Mouse (Mus musculus): ENCODE results near the gene Slc35a3. TPM values are rescaled to one million over a fixed set of nuclear protein-coding genes. Genes with fewer than 3 reads are reported as not detected.
"Not testable (repeated sequence)": the region's sequence is repeated elsewhere in the genome, so short reads cannot be mapped to it uniquely, and the experiment has no call there.

Slc35a3 gene
- total RNA-seq, 2 experiments from 2014 or later, result 6.9 to 7.0 TPM

DNA sequence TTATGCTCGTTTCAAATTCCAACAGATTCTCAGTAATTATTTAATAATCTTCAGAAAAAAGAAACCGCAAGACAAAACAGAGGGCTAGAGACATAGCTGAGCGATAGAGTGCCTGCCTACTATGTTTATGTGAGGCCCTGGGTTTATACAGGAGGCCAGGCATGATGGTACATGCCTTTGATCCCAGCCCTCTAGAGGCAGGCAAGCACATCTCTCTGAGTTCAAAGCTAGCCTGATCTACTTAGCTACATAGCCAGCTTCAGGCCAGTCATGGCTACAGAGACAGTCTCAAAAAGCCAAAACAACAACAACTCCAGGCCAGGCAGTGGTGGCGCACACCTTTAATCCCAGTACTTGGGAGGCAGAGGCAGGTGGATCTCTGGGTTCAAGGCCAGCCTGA is 11.0 kb downstream of the Slc35a3 start:
- DNase-seq, result no peak

DNA sequence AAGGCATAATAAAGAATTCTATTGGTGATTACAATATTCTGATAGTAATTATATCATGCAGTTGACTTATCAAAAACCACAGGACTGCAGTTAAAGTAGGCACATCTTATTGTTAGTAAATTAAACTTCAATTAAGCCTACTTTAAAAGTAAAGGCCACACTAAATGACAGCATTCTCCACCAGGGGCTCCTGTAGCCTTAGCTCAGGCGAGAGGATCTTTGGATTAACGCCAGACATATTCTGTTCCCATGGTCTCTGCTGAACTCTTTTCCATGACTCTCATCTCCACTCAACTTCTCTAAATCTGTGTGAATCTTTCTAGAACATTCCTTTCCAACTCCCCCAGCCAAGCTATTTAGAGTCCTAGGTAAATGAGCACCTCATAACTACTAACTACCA is 13.8 kb downstream of the Slc35a3 start:
- DNase-seq, result no peak

DNA sequence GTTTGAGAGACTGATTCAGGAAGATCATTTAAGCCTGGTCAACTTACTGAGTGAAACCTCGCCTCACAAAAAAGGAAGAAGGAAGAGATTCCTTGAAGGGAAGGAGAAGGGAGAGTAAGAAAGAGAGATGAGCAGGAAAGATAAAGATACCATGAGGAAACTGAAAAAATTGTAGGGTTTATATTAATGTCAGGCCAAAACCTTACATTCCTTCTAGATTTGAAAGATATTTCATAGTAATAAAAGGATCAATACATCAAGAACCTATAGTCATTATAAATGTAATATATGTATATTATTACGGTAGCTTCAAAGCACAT is 17.0 kb downstream of the Slc35a3 start:
- no peak for DNase-seq

- DNase-seq, result no peak
Observed at GRCm38 (mm10) chr3:116694955-116695665, 17.5 kb downstream of the Slc35a3 start.

DNA sequence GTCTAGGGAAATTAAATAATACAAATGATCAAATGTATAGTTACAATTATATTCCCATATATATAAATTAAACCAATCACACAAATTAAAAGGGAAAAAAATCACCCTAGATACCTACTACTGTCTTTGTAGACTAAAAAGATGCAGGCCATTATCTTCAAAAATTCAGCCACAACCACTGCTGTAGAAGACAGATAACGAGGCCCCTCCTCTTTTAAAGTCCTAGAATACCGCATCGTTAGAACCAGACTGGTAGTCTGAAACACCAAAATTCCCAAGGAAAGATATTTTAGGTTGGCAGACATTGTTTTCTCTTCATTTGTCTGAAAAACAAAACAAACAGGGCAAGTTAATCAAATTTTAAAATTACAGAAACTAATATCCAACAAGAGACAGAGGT is 18.3 kb downstream of the Slc35a3 start:
- no peak for DNase-seq

DNA sequence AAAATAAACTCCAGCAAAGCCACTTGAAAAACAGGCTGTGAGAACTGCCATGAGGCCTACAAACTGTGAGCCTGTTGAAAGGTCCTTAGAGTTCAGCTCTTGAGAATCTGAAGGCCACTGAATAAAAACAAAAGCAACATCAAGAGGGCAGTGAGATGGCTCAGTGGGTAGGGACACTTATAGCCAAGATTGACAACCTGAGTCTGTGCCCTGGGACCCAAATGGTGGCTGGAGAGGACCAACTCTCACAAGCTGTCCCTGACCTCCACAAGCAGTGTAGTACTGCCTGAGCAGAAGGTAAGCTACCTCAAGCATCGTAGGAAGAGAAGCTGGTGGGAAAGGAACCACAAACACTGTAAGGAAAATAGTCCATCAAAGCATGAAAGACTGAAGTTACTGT is 31.5 kb downstream of the Slc35a3 start, which contains the start of gene Gm43191:
Gm43191 (minus strand) TSS at position 101 of the 400 bp plus-strand sequence.
- DNase-seq, result no peak

DNA sequence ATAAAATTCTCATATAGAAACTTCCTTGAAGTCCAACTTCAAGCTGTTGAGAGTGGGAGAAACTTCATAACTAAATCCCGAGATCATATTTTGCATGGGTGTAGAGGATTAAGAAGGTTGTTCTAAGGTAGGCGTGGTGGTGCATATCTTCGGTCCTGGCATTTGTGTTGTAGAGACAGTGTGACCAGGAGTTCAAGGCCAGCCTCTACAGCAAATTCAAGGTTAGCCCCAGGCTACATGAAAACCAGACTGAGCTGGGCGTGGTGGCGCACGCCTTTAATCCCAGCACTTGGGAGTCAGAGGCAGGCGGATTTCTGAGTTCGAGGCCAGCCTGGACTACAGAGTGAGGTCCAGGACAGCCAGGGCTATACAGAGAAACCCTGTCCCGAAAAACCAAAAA is 48.4 kb downstream of the Slc35a3 start:
- DNase-seq, result not testable (repeated sequence)

- DNase-seq, result peak; percentile 99
Observed at GRCm38 (mm10) chr3:116662463-116662863, 50.2 kb downstream of the Slc35a3 start, which contains the start of gene Mfsd14a. Gene Mfsd14a (minus strand): TSS chr3:116662677.

- DNase-seq, result no peak
Observed at GRCm38 (mm10) chr3:116661870-116662414, 50.7 kb downstream of the Slc35a3 start.

DNA sequence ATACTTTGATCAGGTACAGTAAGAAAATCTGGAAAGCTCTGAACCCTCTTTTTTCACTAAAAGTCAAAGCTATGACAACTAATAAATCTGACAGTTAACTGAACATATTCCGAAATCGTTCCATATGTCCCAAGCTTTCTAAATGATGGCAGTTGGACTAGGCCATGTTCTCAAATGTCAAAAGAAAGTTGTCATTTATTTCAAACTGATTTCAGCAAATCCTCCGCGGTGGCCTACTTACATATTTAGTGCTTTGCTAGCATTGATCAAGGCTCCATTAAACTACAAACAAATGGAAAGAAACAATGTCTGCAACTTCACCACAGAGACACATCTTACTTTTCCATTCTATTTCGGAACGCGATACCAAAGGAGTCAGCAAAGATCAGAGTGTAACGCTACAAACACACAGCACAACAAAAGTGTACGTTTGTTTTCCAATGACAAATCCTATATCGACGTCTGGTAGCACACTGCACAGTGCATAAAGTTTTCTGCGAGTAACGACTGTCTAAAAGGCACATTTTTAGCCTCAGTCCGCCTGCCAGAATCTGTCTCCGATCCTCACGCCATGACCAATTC is 51.3 kb downstream of the Slc35a3 start:
- DNase-seq, result no peak

DNA sequence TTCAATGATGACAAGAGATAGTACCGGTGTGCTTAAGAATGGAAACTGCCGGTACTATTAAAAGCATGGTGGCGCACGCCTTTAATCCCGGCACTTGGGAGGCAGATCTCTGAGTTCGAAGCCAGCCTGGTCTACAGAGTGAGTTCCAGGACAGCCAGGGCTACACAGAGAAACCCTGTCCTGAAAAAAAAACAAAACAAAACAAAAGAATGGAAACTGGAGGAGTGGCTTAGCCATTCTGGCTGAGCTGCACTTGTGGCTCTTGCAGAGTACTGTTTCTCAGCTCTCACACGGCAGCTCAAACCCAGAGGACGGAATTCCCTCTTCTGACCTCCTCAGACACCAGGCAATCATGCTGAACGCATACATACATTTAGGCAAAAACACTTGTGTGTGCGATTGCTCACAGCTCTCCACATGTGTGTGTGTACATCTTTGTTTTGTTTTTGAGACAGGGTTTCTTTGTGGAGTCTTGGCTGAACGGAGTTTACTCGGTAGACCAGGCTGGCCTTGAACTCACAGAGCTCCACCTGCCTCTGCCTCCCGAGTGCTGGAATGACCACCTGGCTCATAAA is 52.7 kb downstream of the Slc35a3 start:
- DNase-seq, result no peak

- no peak for DNase-seq
Observed at GRCm38 (mm10) chr3:116658928-116659565, 53.6 kb downstream of the Slc35a3 start.

DNA sequence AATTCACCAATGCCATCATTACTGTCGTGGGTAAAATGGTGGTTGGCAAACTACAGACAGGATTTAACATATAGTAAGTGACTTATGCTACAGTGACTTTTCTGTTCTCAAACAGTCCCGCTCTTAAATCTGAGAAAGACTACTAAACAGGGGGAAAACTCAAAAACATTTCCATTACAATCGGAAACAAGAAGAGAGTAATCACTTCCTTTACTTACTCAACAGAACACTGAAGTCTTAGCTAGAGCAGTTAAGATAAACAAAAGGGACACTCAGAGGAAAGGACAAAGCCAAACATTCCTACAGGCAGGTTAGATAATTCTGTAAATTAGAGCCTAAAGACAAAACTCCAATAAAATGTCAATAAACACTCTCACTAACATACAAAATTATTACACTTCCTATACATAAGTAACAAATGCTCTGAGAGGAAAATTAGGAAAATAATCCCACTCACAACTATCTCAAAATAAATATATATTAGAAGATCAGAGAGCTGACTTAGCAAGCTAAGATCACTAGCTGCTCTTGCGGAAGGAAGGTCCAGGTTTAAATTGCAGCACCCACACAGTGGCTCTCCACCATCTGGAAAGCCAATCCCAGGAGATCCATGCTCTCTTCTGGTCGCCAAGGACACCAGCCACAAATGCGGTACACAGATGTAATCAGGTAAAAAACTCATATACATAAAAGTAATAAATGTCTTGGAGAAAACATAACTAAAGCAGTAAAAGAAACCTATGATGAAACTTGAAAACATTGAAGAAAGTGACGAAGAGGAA is 56.3 kb downstream of the Slc35a3 start:
- no peak for DNase-seq

GRCm38 (mm10) chr3:116654051-116654450 is 58.6 kb downstream of the Slc35a3 start:
- DNase-seq, result not testable (repeated sequence)

GRCm38 (mm10) chr3:116653278-116653945 is 59.2 kb downstream of the Slc35a3 start:
- no peak for DNase-seq

DNA sequence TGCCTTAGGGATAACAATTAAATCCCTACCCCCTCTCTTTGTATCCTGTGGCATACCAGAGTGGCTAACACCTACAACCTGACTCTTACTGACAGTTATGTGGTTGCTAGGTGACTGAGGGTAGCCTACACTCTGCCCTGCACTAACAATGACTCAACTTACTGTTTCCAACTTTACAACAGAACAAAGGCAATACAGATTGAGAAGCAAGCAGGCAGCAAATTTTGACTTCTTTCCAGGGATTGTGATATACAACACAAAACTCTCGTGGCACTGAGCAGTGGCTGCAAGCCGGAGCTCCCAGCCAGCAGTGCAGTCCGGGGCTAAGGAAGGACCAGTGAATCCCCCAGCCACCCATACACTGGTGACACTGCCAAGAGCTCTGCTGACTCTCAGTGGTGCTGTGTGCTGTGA is 60.6 kb downstream of the Slc35a3 start:
- DNase-seq, result no peak

DNA sequence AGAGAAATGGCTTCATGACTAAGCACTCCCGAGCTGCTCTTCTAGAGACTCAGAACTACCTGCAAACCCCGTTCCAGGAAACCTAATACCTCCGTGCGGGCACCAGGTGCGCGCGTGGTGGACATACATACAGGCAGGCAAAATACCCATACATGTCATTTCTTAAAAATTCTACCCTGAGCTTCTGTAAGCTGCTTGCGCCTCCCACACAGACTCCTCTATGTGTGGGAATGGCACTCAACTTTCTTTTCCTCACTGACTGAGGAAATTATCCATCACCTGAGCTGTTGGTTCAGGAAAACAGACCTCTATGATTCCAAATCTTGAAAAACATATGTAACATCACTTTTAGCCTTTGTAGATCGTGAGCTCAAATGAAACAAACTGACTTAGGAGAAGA is 61.9 kb downstream of the Slc35a3 start:
- DNase-seq, result no peak

DNA sequence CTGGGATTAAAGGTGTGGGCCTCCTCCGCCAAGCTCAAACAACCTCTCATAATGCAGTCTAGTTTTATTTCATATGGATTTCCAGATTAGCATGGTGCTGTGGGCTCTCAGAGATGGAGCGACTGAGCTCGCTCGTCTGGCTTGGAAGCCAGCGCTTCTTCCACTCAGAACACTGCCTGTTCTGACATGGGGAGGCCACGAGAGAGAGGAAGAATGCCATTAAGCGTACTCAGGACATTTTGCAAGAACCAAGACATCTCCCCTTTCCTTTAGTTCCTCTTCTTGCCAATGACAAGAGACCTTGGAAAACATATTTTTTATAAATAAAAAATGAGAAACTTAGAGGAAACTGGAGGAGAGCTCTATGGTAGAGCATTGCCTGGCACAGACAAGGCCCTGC is 63.8 kb downstream of the Slc35a3 start:
- DNase-seq, result no peak

DNA sequence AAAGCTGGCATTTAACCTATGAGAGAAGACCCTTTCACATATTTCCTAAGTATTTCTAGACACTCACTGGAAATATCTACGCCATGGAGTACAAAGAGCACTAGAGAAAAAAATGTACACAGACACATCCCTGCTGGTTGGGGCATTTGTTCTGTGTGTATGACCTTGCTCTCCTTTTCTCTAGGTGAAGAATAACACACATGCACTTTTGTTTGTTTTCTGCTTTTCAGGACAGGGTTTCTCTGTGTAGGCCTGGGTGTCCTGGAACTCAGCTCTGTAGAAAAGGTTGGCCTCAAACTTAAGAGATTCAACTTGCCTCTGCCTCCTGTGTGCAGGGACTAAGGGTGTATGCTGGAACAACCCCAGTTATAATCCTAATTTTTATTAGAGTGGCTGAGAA is 66.2 kb downstream of the Slc35a3 start:
- DNase-seq, result no peak

DNA sequence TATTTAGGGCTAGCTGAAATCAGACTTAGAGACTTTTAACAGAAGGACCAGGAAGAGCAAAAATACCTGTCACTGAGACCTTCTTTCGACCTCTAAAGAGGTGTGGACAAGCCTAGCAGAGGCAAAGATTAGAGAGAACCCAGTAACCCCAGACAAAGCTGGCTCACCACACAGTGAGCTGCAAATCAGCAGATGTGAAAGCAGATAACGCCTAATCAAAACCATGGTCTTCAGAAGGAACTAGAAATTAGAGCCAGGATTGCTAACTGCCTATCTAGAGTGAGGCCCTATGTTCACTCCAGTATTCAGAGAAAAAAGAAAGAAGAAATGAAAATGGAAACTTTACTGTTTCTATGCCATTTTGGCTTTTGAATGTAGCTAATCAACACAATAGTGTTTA is 70.3 kb downstream of the Slc35a3 start:
- no peak for DNase-seq

GRCm38 (mm10) chr3:116641811-116642371 is 70.7 kb downstream of the Slc35a3 start:
- DNase-seq, result no peak
